Comparison of ENCODE assay signal across 8 mouse cellular contexts in genomic region chr16:4963797-4964709, GRCm38 (mm10). TPM values are rescaled to one million over a fixed set of nuclear protein-coding genes. Genes with fewer than 3 reads are reported as not detected.
DNase-seq lines count a peak whose midpoint lies in the region; ATAC-seq lines count a peak whose summit lies in the region.

Gene Anks3, minus strand, starts transcription at chr16:4964205.

- H3K27me3 ChIP-seq in hindbrain, embryonic 12.5 days: no peaks in the 10 kb centered on the region

- peaks cover 18% of the 10 kb centered on the region; the same call in 1 of the 2 replicates for H3K36me3 ChIP-seq in hindbrain, embryonic 12.5 days

- under 1% methylated on average over 71 of the region's 76 CpGs for WGBS in hindbrain, embryonic 12.5 days

- peak; percentile 98 for ATAC-seq in hindbrain, embryonic 12.5 days (ENCODE audit: low FRiP score)

- peak within 1 kb of the TSS; percentile 85 for H3K27ac ChIP-seq in hindbrain, embryonic 12.5 days

- peaks cover 21% of the 10 kb centered on the region for H3K4me1 ChIP-seq in hindbrain, embryonic 12.5 days

- H3K4me3 ChIP-seq in hindbrain, embryonic 12.5 days: peak within 1 kb of the TSS; percentile 95

- DNase-seq in Muller cell, postnatal 12 days (ENCODE audit: inconsistent ontology term): peak; percentile 99
- DNase-seq in cerebellum, adult 9-11 months: peak; percentile 99
- peak; percentile 99 for DNase-seq in frontal cortex, postnatal 10 days (ENCODE audit: low spot score in 2 of 2)
- peak; percentile 99 to 100 for DNase-seq in layer of hippocampus, postnatal 14 days (ENCODE audit: low spot score in 2 of 2)
- peak; percentile 95 for DNase-seq in lung, postnatal 14 days
- DNase-seq in retina, adult 2 months (ENCODE audit: low read depth, low spot score): peak; percentile 82
- DNase-seq in thymus, postnatal 36 days: peak; percentile 95

- H3K4me2 ChIP-seq in hindbrain, embryonic 12.5 days (replicated peaks): peak within 1 kb of the TSS; percentile 86

- H3K9ac ChIP-seq in hindbrain, embryonic 12.5 days: peak within 1 kb of the TSS; percentile 87

- no peaks in the 10 kb centered on the region for H3K9me3 ChIP-seq in hindbrain, embryonic 12.5 days (replicated peaks)

RNA-seq across cellular contexts. Expression of gene Anks3, which starts in this region (rescaled TPM):
- 66.7 and 68.0 TPM in 2 replicates for polyA plus RNA-seq in hindbrain, embryonic 12.5 days (2016; fragmentation: Nextera tagmentation; extraction: Ambion mirVana)
- 10 to 100 TPM; 57.1 to 58.6 TPM for total RNA-seq in layer of hippocampus, postnatal 14 days (2021)

Comparison
In these comparisons a context has a peak if more than half of its experiments do, and no peak if none do; other contexts are left out.
1. Peak in every context shown above with its lines: DNase-seq, ATAC-seq, H3K4me3 ChIP-seq and H3K27ac ChIP-seq.